Mouse (Mus musculus) lung, postnatal 0 days (tissue): ENCODE measurements around the gene Klf11. TPM values are rescaled to one million over a fixed set of nuclear protein-coding genes. Genes with fewer than 3 reads are reported as not detected.
A peak's percentile ranks its signal among the peaks of the same experiment; 100 is the strongest.

Source experiments
- ATAC-seq: fragments of 200-750 bp; cut with Nextera tagmentation; 2 replicates; pipeline ENCODE4 v1.8.0; 2017; ENCODE audit warnings: moderate library complexity
- DNase-seq: peaks from one replicate; pipeline ENCODE4 v3.0.0-alpha.2; 2016; ENCODE audit warnings: low spot score
- H3K27ac ChIP-seq: fragments of 300-500 bp; sonication (generic); 2 replicates; pipeline ENCODE4 v1.5.1; 2014; ENCODE audit warnings: antibody characterized with exemption, mild to moderate bottlenecking, low read length, mixed read lengths
- H3K27me3 ChIP-seq: fragments of 300-500 bp; sonication (generic); replicated peaks from 2 replicates; pipeline ENCODE4 v1.6.1; 2014; ENCODE audit warnings: low read length, mixed read lengths; ENCODE audit not compliant: insufficient read depth
- H3K36me3 ChIP-seq: fragments of 300-500 bp; sonication (generic); 2 replicates; pipeline ENCODE4 v1.6.1; 2014; ENCODE audit warnings: low read length, mixed read lengths; ENCODE audit not compliant: insufficient read depth
- H3K4me1 ChIP-seq: fragments of 300-500 bp; sonication (generic); 2 replicates; pipeline ENCODE4 v1.6.1; 2014; ENCODE audit warnings: antibody characterized with exemption, low read depth, low read length, mixed read lengths; ENCODE audit not compliant: insufficient read depth
- H3K4me2 ChIP-seq: fragments of 300-500 bp; sonication (generic); replicated peaks from 2 replicates; pipeline ENCODE4 v1.6.1; 2014; ENCODE audit warnings: low read depth, mild to moderate bottlenecking, low read length, moderate library complexity, mixed read lengths
- H3K4me3 ChIP-seq: fragments of 300-500 bp; sonication (generic); 2 replicates; pipeline ENCODE4 v1.5.1; 2014; ENCODE audit warnings: low read depth, low read length
- H3K9ac ChIP-seq: fragments of 300-500 bp; sonication (generic); replicated peaks from 2 replicates; pipeline ENCODE4 v1.6.1; 2014; ENCODE audit warnings: low read depth, mild to moderate bottlenecking
- H3K9me3 ChIP-seq: fragments of 300-500 bp; sonication (generic); 2 replicates; pipeline ENCODE4 v1.6.1; 2016; ENCODE audit warnings: low read length, mixed read lengths
- CTCF ChIP-seq: IDR thresholded peaks from 2 replicates; pipeline ENCODE4 v1.5.1; 2016; ENCODE audit warnings: antibody characterized with exemption, mild to moderate bottlenecking
- EP300 ChIP-seq: IDR thresholded peaks from 2 replicates; pipeline ENCODE4 v1.6.1; 2016; ENCODE audit warnings: antibody characterized with exemption, mild to moderate bottlenecking, control low read depth
- WGBS: fragments of 180-500 bp; shearing (Covaris S2); extraction: QIAGEN DNeasy Blood & Tissue Kit; methylation state at CpG from one replicate; pipeline ENCODE4 v1.1.7; 2014; 5-methylcytosine and 5-hydroxymethylcytosine counted together
- polyA plus RNA-seq: library from polyadenylated mRNA; unstranded; fragments of >200 nt; fragmentation: Nextera tagmentation; extraction: Ambion mirVana; gene quantifications from 2 replicates; pipeline ENCODE4 v1.2.1, GENCODE M21; 2015

The Klf11 gene
- polyA plus RNA-seq, 1 experiment from 2014 or later: 22.1 TPM

GRCm38 (mm10) chr12:24619436-24619835, 31.6 kb upstream of the Klf11 start:
- no peak overlapping the region for H3K4me2 ChIP-seq
- H3K27ac ChIP-seq: no peak overlapping the region
- no peak overlapping the region for H3K9ac ChIP-seq
- H3K36me3 ChIP-seq: no peaks in the 10 kb centered on the region
- no peaks in the 10 kb centered on the region for H3K9me3 ChIP-seq
- H3K4me1 ChIP-seq: no peaks in the 10 kb centered on the region
- no peak for DNase-seq
- 70% methylated on average over 4 of the region's 4 CpGs for WGBS
- TF ChIP-seq EP300: no peak
- no peak for TF ChIP-seq CTCF
- no peak overlapping the region for H3K4me3 ChIP-seq
- H3K27me3 ChIP-seq: no peaks in the 10 kb centered on the region
- no peak for ATAC-seq

GRCm38 (mm10) chr12:24623486-24624251, 27.4 kb upstream of the Klf11 start:
- TF ChIP-seq EP300 (no peak), CTCF (no peak)
- no peak overlapping the region for H3K4me2 ChIP-seq
- H3K27ac ChIP-seq: no peak overlapping the region
- H3K9me3 ChIP-seq: no peaks in the 10 kb centered on the region
- ATAC-seq (peak; percentile 38; the same call in 1 of the 2 replicates), DNase-seq (no peak)
- H3K4me3 ChIP-seq: no peak overlapping the region
- no peak overlapping the region for H3K9ac ChIP-seq
- WGBS: 54% methylated on average over 12 of the region's 12 CpGs
- no peaks in the 10 kb centered on the region for H3K36me3 ChIP-seq
- no peaks in the 10 kb centered on the region for H3K4me1 ChIP-seq
- H3K27me3 ChIP-seq: no peaks in the 10 kb centered on the region

GRCm38 (mm10) chr12:24626401-24626800, 24.7 kb upstream of the Klf11 start:
- WGBS: 80% methylated on average over 5 of the region's 5 CpGs
- Histone ChIP-seq H3K4me1 (no peaks in the 10 kb centered on the region), H3K4me3 (no peak overlapping the region), H3K27me3 (no peaks in the 10 kb centered on the region), H3K9ac (no peak overlapping the region), H3K27ac (no peak overlapping the region), H3K4me2 (no peak overlapping the region), H3K36me3 (no peaks in the 10 kb centered on the region), H3K9me3 (no peaks in the 10 kb centered on the region)
- no peak for DNase-seq
- TF ChIP-seq EP300: no peak
- no peak for TF ChIP-seq CTCF
- ATAC-seq: no peak

- no peak overlapping the region for H3K4me2 ChIP-seq
- no peaks in the 10 kb centered on the region for H3K4me1 ChIP-seq
- H3K36me3 ChIP-seq: no peaks in the 10 kb centered on the region
- no peak for DNase-seq
- H3K27me3 ChIP-seq: no peaks in the 10 kb centered on the region
- H3K9me3 ChIP-seq: no peaks in the 10 kb centered on the region
- TF ChIP-seq CTCF (no peak), EP300 (no peak)
- no peak overlapping the region for H3K9ac ChIP-seq
- no peak overlapping the region for H3K27ac ChIP-seq
- no peak for ATAC-seq
- H3K4me3 ChIP-seq: no peak overlapping the region
- WGBS: 48% methylated on average over 3 of the region's 3 CpGs
Observed at GRCm38 (mm10) chr12:24627215-24627614, 23.9 kb upstream of the Klf11 start.

GRCm38 (mm10) chr12:24630220-24630619, 20.9 kb upstream of the Klf11 start:
- H3K27me3 ChIP-seq: no peaks in the 10 kb centered on the region
- H3K4me1 ChIP-seq: no peaks in the 10 kb centered on the region
- H3K9me3 ChIP-seq: no peaks in the 10 kb centered on the region
- DNase-seq (peak; percentile 76), ATAC-seq (peak; percentile 67)
- H3K36me3 ChIP-seq: no peaks in the 10 kb centered on the region
- H3K4me3 ChIP-seq: no peak overlapping the region
- H3K4me2 ChIP-seq: no peak overlapping the region
- 81% methylated on average over 1 of the region's 1 CpGs for WGBS
- TF ChIP-seq EP300: no peak
- peak; percentile 82 for TF ChIP-seq CTCF
- H3K9ac ChIP-seq: no peak overlapping the region
- H3K27ac ChIP-seq: no peak overlapping the region

GRCm38 (mm10) chr12:24632404-24632803, 18.7 kb upstream of the Klf11 start:
- no peak for TF ChIP-seq CTCF
- no peak for TF ChIP-seq EP300
- H3K36me3 ChIP-seq: no peaks in the 10 kb centered on the region
- DNase-seq: no peak
- H3K9me3 ChIP-seq: no peaks in the 10 kb centered on the region
- no peaks in the 10 kb centered on the region for H3K27me3 ChIP-seq
- no peak overlapping the region for H3K27ac ChIP-seq
- H3K4me1 ChIP-seq: 0 out of 2 replicates have a peak, but pooled peaks cover 6% of the 10 kb centered on the region
- no peak overlapping the region for H3K9ac ChIP-seq
- WGBS: 65% methylated on average over 4 of the region's 4 CpGs
- ATAC-seq: no peak
- H3K4me2 ChIP-seq: no peak overlapping the region
- no peak overlapping the region for H3K4me3 ChIP-seq

GRCm38 (mm10) chr12:24633753-24634191, 17.3 kb upstream of the Klf11 start:
- no peak overlapping the region for H3K27ac ChIP-seq
- no peak overlapping the region for H3K4me3 ChIP-seq
- peak; percentile 84 for ATAC-seq
- peak; percentile 48 for DNase-seq
- H3K27me3 ChIP-seq: no peaks in the 10 kb centered on the region
- TF ChIP-seq EP300: peak; percentile 84
- no peak for TF ChIP-seq CTCF
- no peaks in the 10 kb centered on the region for H3K36me3 ChIP-seq
- no peak overlapping the region for H3K4me2 ChIP-seq
- no peaks in the 10 kb centered on the region for H3K9me3 ChIP-seq
- WGBS: 37% methylated on average over 1 of the region's 1 CpGs
- 0 out of 2 replicates have a peak, but pooled peaks cover 6% of the 10 kb centered on the region for H3K4me1 ChIP-seq
- H3K9ac ChIP-seq: no peak overlapping the region
